Mouse (Mus musculus): ENCODE results near the gene Zbtb16.

- no peak for TF ChIP-seq NRF1 (IDR thresholded peaks at IDR 0.05; ENCODE audit: insufficient read depth, low read depth, low read length, poor library complexity, severe bottlenecking)
- TF ChIP-seq POLR2A (IDR thresholded peaks at IDR 0.05; ENCODE audit: control insufficient read depth in 1 of 2, insufficient read depth in 1 of 2, low read depth in 1 of 2, low read length in 2 of 2, poor library complexity in 1 of 2) = no peak
- no peak for TF ChIP-seq CTCF (IDR thresholded peaks at IDR 0.05 in 2 of 3, conservative IDR thresholded peaks at IDR 0.05 in 1 of 3; ENCODE audit: control insufficient read depth in 1 of 3, insufficient read depth in 1 of 3, low read depth in 2 of 3, low read length in 3 of 3, poor library complexity in 1 of 3, severe bottlenecking in 1 of 3)
- no peak for TF ChIP-seq POLR2AphosphoS2 (IDR thresholded peaks at IDR 0.05; ENCODE audit: low read length)
- TF ChIP-seq TCF12 (IDR thresholded peaks at IDR 0.05; ENCODE audit: low read depth, low read length) = no peak
- no peak for TF ChIP-seq HCFC1 (IDR thresholded peaks at IDR 0.05; ENCODE audit: low read depth, low read length)
- TF ChIP-seq USF1 (IDR thresholded peaks at IDR 0.05; ENCODE audit: low read depth, low read length) = no peak
- no peak for TF ChIP-seq E2F4 (IDR thresholded peaks at IDR 0.05; ENCODE audit: borderline replicate concordance, low read depth, low read length)
- no peak for TF ChIP-seq ETS1 (IDR thresholded peaks at IDR 0.05; ENCODE audit: low read depth, low read length)
- no peak for TF ChIP-seq KAT2A (conservative IDR thresholded peaks at IDR 0.05; ENCODE audit: low read depth, low read length)
- TF ChIP-seq RAD21 (IDR thresholded peaks at IDR 0.05; ENCODE audit: low read depth, low read length) = no peak
- TF ChIP-seq MYB (IDR thresholded peaks at IDR 0.05; ENCODE audit: low read depth, low read length) = no peak
- no peak for TF ChIP-seq GATA1 (IDR thresholded peaks at IDR 0.05; ENCODE audit: low read depth, low read length)
- TF ChIP-seq MAX (IDR thresholded peaks at IDR 0.05; ENCODE audit: low read length) = no peak
Observed at GRCm38 (mm10) chr9:48745347-48746119, 90.5 kb downstream of the Zbtb16 start.
